Mouse (Mus musculus): ENCODE measurements around the gene Gatad2b.

- no peak for TF ChIP-seq CTCF (IDR thresholded peaks at IDR 0.05; ENCODE audit: control insufficient read depth, insufficient read depth, low read length)
- no peak for TF ChIP-seq POLR2A (IDR thresholded peaks at IDR 0.05; ENCODE audit: borderline replicate concordance, control insufficient read depth, low read depth, low read length)
Measured at GRCm38 (mm10) chr3:90284150-90284549, 8.8 kb upstream of the Gatad2b start.

Data from bone marrow, adult 2 months (tissue).